Mouse (Mus musculus) frontal cortex, postnatal 10 days (tissue): ENCODE results near the gene Otulin.

Source experiments
- DNase-seq, 2 experiments: peaks; one replicate each; pipeline ENCODE4 v3.0.0; 2022; ENCODE audit warnings: low spot score in 2 of 2, mixed read lengths in 1 of 2

Otulin gene

GRCm38 (mm10) chr15:27657866-27658265 lies 27.4 kb upstream of the Otulin start:
- DNase-seq = peak in 1 of 2 experiments; percentile 2

DNA sequence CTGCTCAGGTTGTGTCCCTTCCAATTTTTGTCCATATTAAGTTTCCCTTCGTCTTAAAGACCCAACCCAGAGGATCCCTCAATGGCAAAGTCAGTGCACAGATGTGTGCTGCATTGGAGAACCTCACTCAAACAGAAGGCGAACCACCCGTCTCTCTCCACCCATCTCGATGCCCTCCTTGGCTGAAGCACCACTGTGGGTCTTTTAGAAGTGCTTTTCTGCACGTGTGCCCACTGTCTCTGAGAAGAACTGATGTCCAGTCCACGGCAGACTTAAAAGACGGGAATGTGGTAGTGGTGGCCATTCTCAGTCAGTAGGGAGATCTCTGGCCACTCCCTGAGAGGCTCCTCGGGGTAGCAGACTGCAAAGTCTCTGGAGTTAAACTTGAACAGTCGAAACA lies 26.1 kb upstream of the Otulin start:
- DNase-seq = no peak

DNA sequence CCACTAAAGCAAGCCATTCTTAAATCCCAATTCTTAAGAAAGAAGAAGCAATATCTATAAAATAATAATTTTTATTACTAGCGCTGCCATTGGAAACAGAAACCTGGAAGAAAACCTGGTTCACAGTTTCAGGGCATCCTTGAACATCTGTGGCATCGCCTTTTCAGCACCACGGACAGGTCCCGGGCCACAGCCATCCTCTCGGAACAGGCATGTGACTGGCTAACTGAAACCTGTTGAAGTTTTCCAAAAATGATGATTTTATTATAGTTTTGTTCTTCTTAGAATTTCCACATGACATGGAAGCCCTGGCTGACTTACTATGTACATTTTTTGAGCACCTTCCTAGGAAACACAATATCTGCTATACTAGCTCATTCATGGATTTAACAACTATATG lies 24.5 kb upstream of the Otulin start:
- DNase-seq = no peak

GRCm38 (mm10) chr15:27647686-27648085 lies 17.2 kb upstream of the Otulin start:
- DNase-seq = no peak

DNA sequence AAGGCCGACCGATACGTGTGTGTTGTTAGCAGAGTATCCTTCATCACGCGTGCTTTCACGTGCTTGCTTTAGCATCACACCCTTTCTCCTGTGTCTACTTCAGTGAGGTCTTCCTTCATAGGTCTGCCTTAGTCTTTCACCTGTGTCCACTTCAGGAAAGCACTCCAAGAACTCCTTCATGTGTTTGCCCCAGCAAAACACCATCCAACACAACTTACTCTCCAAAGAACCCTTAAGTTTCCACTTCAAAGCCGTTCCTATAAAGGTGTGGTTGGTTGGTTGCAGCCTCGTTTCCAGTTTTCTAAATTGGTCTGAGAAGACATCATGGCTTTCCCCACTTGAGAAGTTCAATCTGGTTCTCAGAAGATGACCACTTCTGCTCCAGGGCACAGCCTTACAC lies 16.2 kb upstream of the Otulin start:
- no peak for DNase-seq

DNA sequence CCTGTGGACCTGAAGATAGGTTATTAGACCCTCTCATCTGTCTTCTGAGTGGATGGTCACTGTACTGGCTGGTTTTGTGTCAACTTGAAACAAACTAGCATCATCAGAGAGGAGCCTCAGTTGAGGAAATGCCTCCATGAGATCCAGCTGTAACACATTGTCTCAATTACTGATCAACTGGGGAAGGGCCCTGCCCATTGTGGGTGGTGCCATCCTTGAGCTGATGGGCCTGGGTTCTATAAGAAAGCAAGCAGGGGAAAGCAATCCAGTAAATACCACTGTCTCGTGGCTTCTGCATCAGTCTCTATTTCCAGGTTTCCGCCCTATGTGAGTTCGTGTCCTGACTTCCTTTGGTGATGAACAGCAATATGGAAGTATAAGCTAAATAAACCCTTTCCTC lies 14.8 kb upstream of the Otulin start:
- DNase-seq = no peak

GRCm38 (mm10) chr15:27642895-27643294 lies 12.4 kb upstream of the Otulin start:
- DNase-seq = no peak

GRCm38 (mm10) chr15:27641171-27641570 lies 10.7 kb upstream of the Otulin start:
- DNase-seq = no peak

DNA sequence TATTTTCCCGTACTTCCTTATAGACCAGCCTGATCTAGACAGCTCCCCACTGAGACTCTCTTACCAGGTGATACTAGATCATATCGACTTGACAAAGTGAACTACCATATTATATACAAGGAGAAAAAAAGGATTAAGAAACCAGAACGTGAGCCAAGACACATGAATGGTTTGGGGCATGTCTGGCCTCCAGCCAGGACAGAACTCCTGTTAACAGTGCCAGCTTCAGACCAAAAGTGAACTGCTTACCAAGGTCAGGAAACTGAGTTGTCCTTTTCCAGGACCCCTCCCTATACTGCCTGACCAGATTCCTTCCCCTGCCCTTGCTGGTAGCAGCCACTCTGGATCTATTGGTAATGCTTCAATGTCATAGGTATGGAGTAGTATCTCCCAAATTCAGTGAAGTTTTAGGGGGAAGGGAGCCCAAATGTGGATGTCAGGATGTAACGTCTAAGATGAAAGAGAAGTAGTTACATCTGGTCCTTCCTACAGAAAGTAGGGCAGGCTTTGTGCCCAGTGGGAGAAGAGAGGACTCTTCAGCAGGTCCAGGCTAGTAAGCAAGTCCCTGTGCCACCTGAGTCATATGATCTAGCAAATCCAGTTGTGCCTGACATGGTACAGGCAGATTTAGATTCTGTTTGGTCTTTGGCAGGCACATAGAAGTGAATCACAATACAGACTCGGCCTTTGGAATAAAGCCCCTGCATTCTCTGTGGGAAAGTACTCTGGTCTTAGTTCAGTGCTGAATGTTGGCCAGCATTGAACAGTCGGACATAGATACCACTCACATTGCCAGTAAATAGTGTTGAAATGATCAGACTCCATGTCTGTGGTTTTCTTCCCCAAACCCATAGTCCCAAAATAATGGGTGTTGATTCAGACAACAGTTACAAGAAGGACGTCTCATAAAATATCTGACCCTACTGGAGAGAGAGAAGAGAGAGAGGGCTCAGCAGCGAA lies 3.7 kb upstream of the Otulin start:
- no peak for DNase-seq

- DNase-seq = peak in 1 of 2 experiments; percentile 1
Measured at GRCm38 (mm10) chr15:27629800-27630600, 493 bp downstream of the Otulin start.

- DNase-seq = peak in 1 of 2 experiments; percentile 2
Measured at GRCm38 (mm10) chr15:27629046-27629445, 1.4 kb downstream of the Otulin start.

GRCm38 (mm10) chr15:27627794-27628193 lies 2.7 kb downstream of the Otulin start:
- DNase-seq = no peak

DNA sequence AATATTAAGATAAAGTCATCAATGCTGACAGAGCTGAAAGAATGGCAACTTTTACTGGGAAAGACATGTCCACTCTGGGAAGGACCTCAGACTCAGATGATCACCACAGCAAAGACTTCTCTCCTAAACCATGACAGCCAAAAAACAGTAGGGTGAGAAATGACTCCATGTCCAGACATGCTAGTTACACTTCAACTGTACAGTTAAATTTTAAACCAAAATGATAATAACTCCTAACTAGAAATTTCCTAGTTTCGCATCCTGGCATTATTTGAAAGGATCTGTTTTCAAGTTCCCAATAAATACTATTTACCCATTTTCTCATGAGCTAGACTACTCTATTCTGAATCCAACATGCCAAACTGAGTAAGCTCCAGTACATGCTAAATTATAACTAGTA lies 4.2 kb downstream of the Otulin start:
- DNase-seq = no peak

GRCm38 (mm10) chr15:27625890-27626255 lies 4.6 kb downstream of the Otulin start:
- no peak for DNase-seq

- no peak for DNase-seq
Measured at GRCm38 (mm10) chr15:27625014-27625889, 5.2 kb downstream of the Otulin start.

DNA sequence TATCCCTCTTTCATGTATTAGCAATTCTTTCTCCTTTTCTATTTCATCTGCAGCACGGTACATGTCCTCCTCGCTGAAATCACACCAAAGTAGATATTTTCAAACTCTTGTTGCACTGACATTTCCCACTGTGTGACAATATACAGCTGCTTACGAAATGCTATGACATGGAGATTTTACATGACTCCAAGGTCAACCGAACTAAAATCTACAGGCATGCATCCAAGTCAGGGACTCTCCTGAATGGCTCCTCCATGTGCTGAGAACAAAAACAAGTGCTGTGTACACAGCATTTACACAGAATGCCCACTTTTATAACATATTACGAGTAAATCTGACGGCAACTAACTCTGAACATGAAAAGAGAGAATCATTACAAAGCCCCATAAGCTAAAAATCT lies 7.2 kb downstream of the Otulin start:
- no peak for DNase-seq

- DNase-seq = no peak
Measured at GRCm38 (mm10) chr15:27620475-27621185, 9.9 kb downstream of the Otulin start.

- DNase-seq = no peak
Measured at GRCm38 (mm10) chr15:27619683-27620082, 10.8 kb downstream of the Otulin start.

GRCm38 (mm10) chr15:27618778-27619533 lies 11.5 kb downstream of the Otulin start:
- DNase-seq = no peak

GRCm38 (mm10) chr15:27617227-27617626 lies 13.3 kb downstream of the Otulin start:
- no peak for DNase-seq
